8 mouse cellular contexts compared by ENCODE assay signal in genomic region chrX:95443898-95444775, GRCm38 (mm10). TPM values are rescaled to one million over a fixed set of nuclear protein-coding genes. Genes with fewer than 3 reads are reported as not detected.
A peak's percentile ranks its signal among the peaks of the same experiment; 100 is the strongest.
DNase-seq lines count a peak whose midpoint lies in the region; ATAC-seq lines count a peak whose summit lies in the region.

No protein-coding gene starts in this region.

- no peaks in the 10 kb centered on the region for H3K27me3 ChIP-seq in intestine, embryonic 14.5 days (replicated peaks; ENCODE audit: control insufficient read depth, insufficient read depth, low read length)
- peaks cover 31% of the 10 kb centered on the region for H3K27me3 ChIP-seq in limb, embryonic 10.5 days (ENCODE audit: low read depth, poor library complexity, severe bottlenecking)
- H3K27me3 ChIP-seq in midbrain, embryonic 11.5 days (ENCODE audit: control insufficient read depth, insufficient read depth, low read length): no peaks in the 10 kb centered on the region

- 0 out of 2 replicates have a peak, but pooled peaks cover 3% of the 10 kb centered on the region for H3K4me1 ChIP-seq in intestine, embryonic 14.5 days (replicated peaks; ENCODE audit: control insufficient read depth, insufficient read depth, low read length)
- peaks cover 4% of the 10 kb centered on the region; the same call in 1 of the 2 replicates for H3K4me1 ChIP-seq in limb, embryonic 10.5 days
- H3K4me1 ChIP-seq in midbrain, embryonic 11.5 days (ENCODE audit: control insufficient read depth, insufficient read depth, low read length): peaks cover 2% of the 10 kb centered on the region; the same call in 1 of the 2 replicates

- H3K9me3 ChIP-seq in intestine, embryonic 14.5 days (ENCODE audit: control insufficient read depth, low read length): no peaks in the 10 kb centered on the region
- no peaks in the 10 kb centered on the region for H3K9me3 ChIP-seq in limb, embryonic 10.5 days (replicated peaks)
- H3K9me3 ChIP-seq in midbrain, embryonic 11.5 days (ENCODE audit: control insufficient read depth, low read length): no peaks in the 10 kb centered on the region

- H3K36me3 ChIP-seq in intestine, embryonic 14.5 days (ENCODE audit: control insufficient read depth, insufficient read depth, low read length): no peaks in the 10 kb centered on the region
- no peaks in the 10 kb centered on the region for H3K36me3 ChIP-seq in limb, embryonic 10.5 days
- no peaks in the 10 kb centered on the region for H3K36me3 ChIP-seq in midbrain, embryonic 11.5 days (ENCODE audit: control insufficient read depth, insufficient read depth, low read length)

- H3K4me2 ChIP-seq in intestine, embryonic 14.5 days (ENCODE audit: low read length): peak overlapping the region; percentile 54
- peak overlapping the region; percentile 55 for H3K4me2 ChIP-seq in midbrain, embryonic 11.5 days

- H3K27ac ChIP-seq in intestine, embryonic 14.5 days (ENCODE audit: low read depth): peak overlapping the region; percentile 76
- H3K27ac ChIP-seq in limb, embryonic 10.5 days: peak overlapping the region; percentile 85
- peak overlapping the region; percentile 41 for H3K27ac ChIP-seq in midbrain, embryonic 11.5 days (ENCODE audit: low read depth, low read length)

- H3K9ac ChIP-seq in intestine, embryonic 14.5 days (ENCODE audit: low read length): peak overlapping the region; percentile 51
- peak overlapping the region; percentile 63 for H3K9ac ChIP-seq in midbrain, embryonic 11.5 days (ENCODE audit: low read length)

- ATAC-seq in intestine, embryonic 14.5 days (replicated peaks; ENCODE audit: low FRiP score, low TSS enrichment, low read depth): peak; percentile 79
- ATAC-seq in midbrain, embryonic 11.5 days (ENCODE audit: low FRiP score): peak; percentile 86

- WGBS in intestine, embryonic 14.5 days: 14% methylated on average over 36 of the region's 42 CpGs
- WGBS in limb, embryonic 10.5 days: 7% methylated on average over 39 of the region's 42 CpGs
- 13% methylated on average over 42 of the region's 42 CpGs for WGBS in midbrain, embryonic 11.5 days

- H3K4me3 ChIP-seq in intestine, embryonic 14.5 days (ENCODE audit: low read depth, low read length): peak overlapping the region; percentile 52
- peak overlapping the region; percentile 61 for H3K4me3 ChIP-seq in limb, embryonic 10.5 days
- peak overlapping the region; percentile 52 for H3K4me3 ChIP-seq in midbrain, embryonic 11.5 days (ENCODE audit: low read depth, low read length)

- DNase-seq in ovary, postnatal 36 days (ENCODE audit: low spot score): peak; percentile 44
- no peak for DNase-seq in ovary, postnatal 14 days (ENCODE audit: low spot score)
- peak; percentile 65 to 66 for DNase-seq in cerebellum, postnatal 25 days
- DNase-seq in gastrocnemius, adult 8-10 months (ENCODE audit: low spot score in 2 of 2): peak; percentile 2 to 24
- DNase-seq in intestine, embryonic 14.5 days (ENCODE audit: low spot score): no peak
- peak; percentile 60 for DNase-seq in limb, embryonic 10.5 days (ENCODE audit: low spot score)
- peak; percentile 90 for DNase-seq in midbrain, embryonic 11.5 days (ENCODE audit: low spot score, missing footprints)
- peak; percentile 24 to 28 for DNase-seq in spleen, postnatal 36 days (ENCODE audit: low spot score in 2 of 2)

RNA-seq across cellular contexts. Expression of gene Amer1, which starts 0.5 kb away (rescaled TPM):
- total RNA-seq in gastrocnemius, adult 8-10 months (2022): 1 to 10 TPM; 2.9 to 3.8 (median 3.3) TPM
- 10.8 and 12.6 TPM in 2 replicates for polyA plus RNA-seq in intestine, embryonic 14.5 days (2014; fragmentation: Nextera tagmentation; extraction: Ambion mirVana)
- polyA plus RNA-seq in limb, embryonic 10.5 days (2016; fragmentation: Nextera tagmentation; extraction: Ambion mirVana): 10.2 and 11.6 TPM in 2 replicates
- 8.5 and 8.7 TPM in 2 replicates for polyA plus RNA-seq in midbrain, embryonic 11.5 days (2014; fragmentation: Nextera tagmentation; extraction: Ambion mirVana)

Comparison
In these comparisons a context has a peak if more than half of its experiments do, and no peak if none do; other contexts are left out.
1. DNase-seq: peak in ovary, postnatal 36 days (single experiment), cerebellum, postnatal 25 days (2 of 2), gastrocnemius, adult 8-10 months (2 of 2), limb, embryonic 10.5 days (single experiment), midbrain, embryonic 11.5 days (single experiment) and spleen, postnatal 36 days (2 of 2); none in ovary, postnatal 14 days (single experiment) and intestine, embryonic 14.5 days (single experiment).
2. Peak in every context shown above with its lines, with median percentiles within 50 percentile points of each other: H3K27ac ChIP-seq and H3K4me3 ChIP-seq.